9 mouse cellular contexts compared by ENCODE assay signal in genomic region chr12:29882871-29883617, GRCm38 (mm10). TPM values are rescaled to one million over a fixed set of nuclear protein-coding genes. Genes with fewer than 3 reads are reported as not detected.
DNase-seq lines count a peak whose midpoint lies in the region; ATAC-seq and TF ChIP-seq lines count a peak whose summit lies in the region.
"Had no signal": no experiment of that assay in that cellular context is flagged by ENCODE, and none has a peak within 500 bp of the region (broad histone marks: within the 10 kb centered on the region; RNA-seq: fewer than 3 reads in every experiment).

No protein-coding gene starts in this region.

- H3K4me2 ChIP-seq in neural tube, embryonic 15.5 days, result peak overlapping the region; percentile 1; the same call in 1 of the 2 replicates

- peak; percentile 41; the same call in 1 of the 2 replicates for TF ChIP-seq CTCF in testis, adult 2 months (IDR thresholded peaks at IDR 0.05; ENCODE audit: control insufficient read depth, insufficient read depth, insufficient replicate concordance, low read depth, low read length)
- TF ChIP-seq CTCF in cortical plate, adult 2 months (IDR thresholded peaks at IDR 0.05; ENCODE audit: extremely low read depth, insufficient read depth, low read length), result peak; percentile 77
- TF ChIP-seq CTCF in gastrocnemius, adult 2 months (IDR thresholded peaks at IDR 0.05), result peak; percentile 95
- TF ChIP-seq CTCF in kidney, adult 2 months (conservative IDR thresholded peaks at IDR 0.05; ENCODE audit: insufficient read depth, insufficient read length, low read depth, low read length), result peak; percentile 71

- H3K4me3 ChIP-seq in testis, adult 2 months (ENCODE audit: control insufficient read depth, low read depth, low read length), result no peak overlapping the region
- H3K4me3 ChIP-seq in cortical plate, adult 2 months (ENCODE audit: insufficient read depth, low read length), result no peak overlapping the region
- no peak overlapping the region for H3K4me3 ChIP-seq in gastrocnemius, adult 2 months
- no peak overlapping the region for H3K4me3 ChIP-seq in kidney, adult 2 months (ENCODE audit: insufficient read depth, low read depth, low read length)
- no peak overlapping the region for H3K4me3 ChIP-seq in neural tube, embryonic 15.5 days (replicated peaks)

- no peak for DNase-seq in testis, postnatal 14 days (ENCODE audit: low spot score)
- DNase-seq in gastrocnemius, adult 2 months, result peak; percentile 75
- DNase-seq in kidney, adult 2 months, result peak; percentile 43
- peak; percentile 94 for DNase-seq in left cerebral cortex, postnatal 4 days

- H3K27me3 ChIP-seq in testis, adult 2 months (ENCODE audit: control insufficient read depth, insufficient read depth, low read length), result no peaks in the 10 kb centered on the region
- H3K27me3 ChIP-seq in kidney, adult 2 months (replicated peaks; ENCODE audit: control insufficient read depth, insufficient read depth, low read length), result no peaks in the 10 kb centered on the region
- H3K27me3 ChIP-seq in neural tube, embryonic 15.5 days (replicated peaks), result no peaks in the 10 kb centered on the region

- no peaks in the 10 kb centered on the region for H3K4me1 ChIP-seq in testis, adult 2 months (ENCODE audit: control insufficient read depth, insufficient read depth, low read length)
- H3K4me1 ChIP-seq in cortical plate, adult 2 months (ENCODE audit: control insufficient read depth, insufficient read depth, low read length), result peaks cover 10% of the 10 kb centered on the region
- no peaks in the 10 kb centered on the region for H3K4me1 ChIP-seq in kidney, adult 2 months (ENCODE audit: control insufficient read depth, insufficient read depth, low read length)
- H3K4me1 ChIP-seq in neural tube, embryonic 15.5 days, result peaks cover 30% of the 10 kb centered on the region

- TF ChIP-seq POLR2A in testis, adult 2 months (IDR thresholded peaks at IDR 0.05; ENCODE audit: control insufficient read depth, low read depth, low read length), result no peak
- no peak for TF ChIP-seq POLR2A in cortical plate, adult 2 months (IDR thresholded peaks at IDR 0.05; ENCODE audit: extremely low read depth, insufficient read depth, low read length)
- TF ChIP-seq POLR2A in kidney, adult 2 months (IDR thresholded peaks at IDR 0.05; ENCODE audit: low read depth, low read length), result no peak

- peak; percentile 81 for ATAC-seq in neural tube, embryonic 15.5 days (ENCODE audit: low FRiP score)
- no peak for ATAC-seq in megakaryocyte, adult 5-6 weeks (ENCODE audit: poor library complexity, severe bottlenecking)

- H3K27ac ChIP-seq in testis, adult 2 months (ENCODE audit: control insufficient read depth, insufficient read depth, low read depth, low read length), result no peak overlapping the region
- no peak overlapping the region for H3K27ac ChIP-seq in cortical plate, adult 2 months (ENCODE audit: insufficient read depth, low read length)
- H3K27ac ChIP-seq in gastrocnemius, adult 2 months, result no peak overlapping the region
- H3K27ac ChIP-seq in kidney, adult 2 months (ENCODE audit: insufficient read depth, low read depth, low read length), result no peak overlapping the region
- peak overlapping the region; percentile 83 for H3K27ac ChIP-seq in neural tube, embryonic 15.5 days (replicated peaks)
- H3K27ac ChIP-seq: macrophage had no signal

- intact Hi-C loops in gastrocnemius, adult 2 months (cut with DNase I), result loop anchor here (1.0 to 5.0 kb wide), 2 partner anchors 46 to 207 kb away; no protein-coding TSS in a partner anchor
- intact Hi-C loops in left cerebral cortex, postnatal 4 days (cut with DNase I), result no loop called here

- no peaks in the 10 kb centered on the region for H3K9me3 ChIP-seq in neural tube, embryonic 15.5 days (replicated peaks)

- no peaks in the 10 kb centered on the region for H3K36me3 ChIP-seq in testis, adult 2 months (ENCODE audit: control insufficient read depth, insufficient read depth, low read length)
- H3K36me3 ChIP-seq in kidney, adult 2 months (ENCODE audit: control insufficient read depth, insufficient read depth, low read length), result no peaks in the 10 kb centered on the region
- H3K36me3 ChIP-seq in neural tube, embryonic 15.5 days, result peaks cover 18% of the 10 kb centered on the region

- H3K9ac ChIP-seq in neural tube, embryonic 15.5 days (replicated peaks), result no peak overlapping the region

- WGBS in kidney, adult 2 months, result 25% methylated on average over 9 of the region's 9 CpGs
- 8% methylated on average over 9 of the region's 9 CpGs for WGBS in neural tube, embryonic 15.5 days

RNA-seq across cellular contexts. Expression of gene Pxdn, which starts 54.4 kb away (rescaled TPM):
- polyA plus RNA-seq in testis, adult 2 months (2012; rRNA removed), result 3.9 and 4.0 TPM in 2 replicates
- 72.8 and 75.0 TPM in 2 replicates for polyA plus RNA-seq in cortical plate, adult 2 months (2012; rRNA removed)
- 1 to 10 TPM; 6.1 to 8.1 TPM for total RNA-seq in gastrocnemius, adult 2 months (2021)
- polyA plus RNA-seq in kidney, adult 2 months (2012; rRNA removed), result 24.0 and 29.2 TPM in 2 replicates
- 10 to 100 TPM; 82.6 to 83.3 TPM for total RNA-seq in left cerebral cortex, postnatal 4 days (2021)
- 50.1 and 50.2 TPM in 2 replicates for polyA plus RNA-seq in neural tube, embryonic 15.5 days (2015; fragmentation: Nextera tagmentation; extraction: Ambion mirVana)
- total RNA-seq in megakaryocyte, adult 5-6 weeks (2015), result not detected in 2 replicates
- total RNA-seq in megakaryocyte, adult 5-6 weeks (2017), result not detected in 2 replicates
- polyA plus RNA-seq: macrophage had no signal

Comparison
In these comparisons a context has a peak if more than half of its experiments do, and no peak if none do; other contexts are left out.
1. CTCF ChIP-seq: peak in every context shown above with its lines; median percentile 95 in gastrocnemius, adult 2 months; 77 in cortical plate, adult 2 months; 71 in kidney, adult 2 months; 41 in testis, adult 2 months.